Mouse (Mus musculus) ES-Bruce4 (cell line): ENCODE data around the gene Cbfa2t2. TPM values are rescaled to one million over a fixed set of nuclear protein-coding genes. Genes with fewer than 3 reads are reported as not detected.
A peak's percentile ranks its signal among the peaks of the same experiment; 100 is the strongest.

ENCODE experiments used
- H3K27ac ChIP-seq: 2 replicates; pipeline ENCODE4 v1.5.1; 2012; ENCODE audit warnings: low read length, inconsistent platforms; ENCODE audit not compliant: insufficient read depth
- H3K27me3 ChIP-seq: 2 replicates; pipeline ENCODE4 v1.6.1; 2012; ENCODE audit warnings: mild to moderate bottlenecking, low read length, inconsistent platforms; ENCODE audit not compliant: control insufficient read depth, poor library complexity, insufficient read depth, severe bottlenecking
- H3K36me3 ChIP-seq: 2 replicates; pipeline ENCODE4 v1.6.1; 2012; ENCODE audit warnings: inconsistent platforms, mild to moderate bottlenecking, low read length, moderate library complexity; ENCODE audit not compliant: control insufficient read depth, poor library complexity, insufficient read depth, severe bottlenecking
- H3K4me1 ChIP-seq: one replicate; pipeline ENCODE4 v1.8.1; 2011; ENCODE audit warnings: low read length; ENCODE audit not compliant: control insufficient read depth, insufficient read depth
- H3K4me3 ChIP-seq: 2 replicates; pipeline ENCODE4 v1.5.1; 2011; ENCODE audit warnings: low read depth, mild to moderate bottlenecking, low read length
- H3K9ac ChIP-seq: 2 replicates; pipeline ENCODE4 v1.6.1; 2012; ENCODE audit warnings: low read depth, mild to moderate bottlenecking, inconsistent platforms; ENCODE audit not compliant: poor library complexity, severe bottlenecking
- H3K9me3 ChIP-seq: replicated peaks from 2 replicates; pipeline ENCODE4 v1.6.1; 2012; ENCODE audit warnings: mild to moderate bottlenecking, low read length, inconsistent platforms; ENCODE audit not compliant: control insufficient read depth, poor library complexity, insufficient read depth, severe bottlenecking
- CTCF ChIP-seq: IDR thresholded peaks from one replicate; pipeline ENCODE4 v1.8.1; 2011; ENCODE audit warnings: low read depth, low read length
- EP300 ChIP-seq: IDR thresholded peaks from 2 replicates; pipeline ENCODE4 v1.6.1; 2011; ENCODE audit warnings: low read depth, low read length; ENCODE audit not compliant: insufficient read depth
- POLR2A ChIP-seq: IDR thresholded peaks from one replicate; pipeline ENCODE4 v1.8.1; 2011; ENCODE audit warnings: low read length; ENCODE audit not compliant: insufficient read depth
- polyA plus RNA-seq: library from polyadenylated mRNA; stranded (reverse); fragments of >200 nt; gene quantifications from 2 replicates; pipeline ENCODE4 v1.2.4, GENCODE M21; 2011; ENCODE audit warnings: low read depth; ENCODE audit not compliant: missing spikeins, insufficient read depth, insufficient read length

Gene Cbfa2t2
- polyA plus RNA-seq, 1 experiment = 79.9 TPM

- Histone ChIP-seq H3K27ac (no peak overlapping the region), H3K4me3 (no peak overlapping the region), H3K4me1 (no peaks in the 10 kb centered on the region), H3K9ac (no peak overlapping the region), H3K27me3 (no peaks in the 10 kb centered on the region), H3K9me3 (no peaks in the 10 kb centered on the region), H3K36me3 (peaks cover 62% of the 10 kb centered on the region)
- TF ChIP-seq POLR2A (no peak), EP300 (no peak), CTCF (no peak)
These were observed 98.5 kb downstream of the Cbfa2t2 start for GRCm38 (mm10) chr2:154534704-154535270.

- Histone ChIP-seq H3K9me3 (no peaks in the 10 kb centered on the region), H3K36me3 (peaks cover 32% of the 10 kb centered on the region), H3K4me3 (no peak overlapping the region), H3K27me3 (no peaks in the 10 kb centered on the region), H3K9ac (no peak overlapping the region), H3K27ac (no peak overlapping the region), H3K4me1 (no peaks in the 10 kb centered on the region)
- TF ChIP-seq CTCF = no peak
These were observed 102.0 kb downstream of the Cbfa2t2 start for GRCm38 (mm10) chr2:154538310-154538709.

- peaks cover 30% of the 10 kb centered on the region for H3K36me3 ChIP-seq
- no peak overlapping the region for H3K4me3 ChIP-seq
- no peaks in the 10 kb centered on the region for H3K9me3 ChIP-seq
- TF ChIP-seq CTCF (no peak), EP300 (no peak), POLR2A (no peak)
- no peaks in the 10 kb centered on the region for H3K27me3 ChIP-seq
- no peak overlapping the region for H3K9ac ChIP-seq
- peaks cover under 1% of the 10 kb centered on the region for H3K4me1 ChIP-seq
- H3K27ac ChIP-seq = no peak overlapping the region
These were observed 102.4 kb downstream of the Cbfa2t2 start for GRCm38 (mm10) chr2:154538710-154539109.

- TF ChIP-seq CTCF (peak; percentile 36), POLR2A (no peak)
- Histone ChIP-seq H3K27ac (no peak overlapping the region), H3K27me3 (no peaks in the 10 kb centered on the region), H3K4me1 (peaks cover 1% of the 10 kb centered on the region), H3K9ac (no peak overlapping the region), H3K9me3 (no peaks in the 10 kb centered on the region), H3K4me3 (no peak overlapping the region), H3K36me3 (peaks cover 20% of the 10 kb centered on the region)
These were observed 103.4 kb downstream of the Cbfa2t2 start for GRCm38 (mm10) chr2:154539720-154540119.

GRCm38 (mm10) chr2:154541630-154542029 is 105.3 kb downstream of the Cbfa2t2 start:
- no peak overlapping the region for H3K27ac ChIP-seq
- no peaks in the 10 kb centered on the region for H3K27me3 ChIP-seq
- no peak overlapping the region for H3K4me3 ChIP-seq
- TF ChIP-seq CTCF (no peak), EP300 (no peak), POLR2A (no peak)
- H3K9ac ChIP-seq = no peak overlapping the region
- H3K36me3 ChIP-seq = peaks cover 5% of the 10 kb centered on the region
- peaks cover 1% of the 10 kb centered on the region for H3K4me1 ChIP-seq
- H3K9me3 ChIP-seq = no peaks in the 10 kb centered on the region

- no peaks in the 10 kb centered on the region for H3K9me3 ChIP-seq
- TF ChIP-seq POLR2A (no peak), CTCF (no peak), EP300 (no peak)
These were observed 107.5 kb downstream of the Cbfa2t2 start for GRCm38 (mm10) chr2:154543567-154544347.

More at GRCm38 (mm10) chr2:154543567-154544347, 107.5 kb downstream of the Cbfa2t2 start:
- Histone ChIP-seq H3K9ac (no peak overlapping the region), H3K36me3 (no peaks in the 10 kb centered on the region), H3K4me3 (no peak overlapping the region), H3K27ac (no peak overlapping the region), H3K27me3 (no peaks in the 10 kb centered on the region), H3K4me1 (peaks cover 2% of the 10 kb centered on the region)
